Mouse (Mus musculus) liver, adult 2 months (tissue): ENCODE results near the gene 4930415O20Rik. TPM values are rescaled to one million over a fixed set of nuclear protein-coding genes. Genes with fewer than 3 reads are reported as not detected.

ENCODE experiments used
- DNase-seq: peaks from one replicate; pipeline ENCODE4 v3.0.0-alpha.2; 2011; ENCODE audit warnings: low read depth, low spot score; ENCODE audit errors: extremely low read depth
- H3K27ac ChIP-seq: fragments of 200-500 bp; replicated peaks from 2 replicates; pipeline ENCODE4 v1.5.1; 2012; ENCODE audit warnings: low read depth, mild to moderate bottlenecking, control low read depth, inconsistent platforms, low read length; ENCODE audit not compliant: insufficient read depth
- H3K27me3 ChIP-seq: fragments of 200-500 bp; 2 replicates; pipeline ENCODE4 v1.6.1; 2012; ENCODE audit warnings: mild to moderate bottlenecking, moderate library complexity, low read length, inconsistent platforms; ENCODE audit not compliant: control insufficient read depth, insufficient read depth
- H3K36me3 ChIP-seq: fragments of 200-500 bp; 2 replicates; pipeline ENCODE4 v1.6.1; 2012; ENCODE audit warnings: low read length, inconsistent platforms; ENCODE audit not compliant: control insufficient read depth, insufficient read depth
- H3K4me1 ChIP-seq: fragments of 200-500 bp; 2 replicates; pipeline ENCODE4 v1.6.1; 2011; ENCODE audit warnings: low read length; ENCODE audit not compliant: control insufficient read depth, insufficient read depth
- H3K4me3 ChIP-seq: fragments of 200-500 bp; 2 replicates; pipeline ENCODE4 v1.5.1; 2011; ENCODE audit warnings: low read depth, mild to moderate bottlenecking, control low read depth, low read length, moderate library complexity; ENCODE audit not compliant: insufficient read depth
- H3K79me2 ChIP-seq: fragments of 200-500 bp; 2 replicates; pipeline ENCODE4 v1.6.1; 2012; ENCODE audit warnings: inconsistent platforms, mild to moderate bottlenecking, low read length, moderate library complexity; ENCODE audit not compliant: control insufficient read depth, insufficient read depth
- H3K9ac ChIP-seq: fragments of 200-500 bp; 2 replicates; pipeline ENCODE4 v1.6.1; 2012; ENCODE audit warnings: low read depth, mild to moderate bottlenecking, control low read depth, inconsistent platforms, low read length
- CTCF ChIP-seq: fragments of 200-500 bp; IDR thresholded peaks from 2 replicates; pipeline ENCODE4 v1.5.1; 2011; ENCODE audit warnings: low read depth, low read length, control low read depth
- POLR2A ChIP-seq: fragments of 200-500 bp; IDR thresholded peaks from 2 replicates; pipeline ENCODE4 v1.6.1; 2011; ENCODE audit warnings: low read length, control low read depth; ENCODE audit not compliant: insufficient read depth; ENCODE audit errors: extremely low read depth
- WGBS: fragments of 180-500 bp; shearing (Covaris S2); methylation state at CpG from one replicate; pipeline ENCODE4 v1.1.7; 2018; 5-methylcytosine and 5-hydroxymethylcytosine counted together
- polyA plus RNA-seq: library from polyadenylated mRNA; depleted of rRNA; stranded (reverse); fragments of >200 nt; gene quantifications from 2 replicates; pipeline ENCODE4 v1.2.3, GENCODE M21; 2012; rRNA removed
- total RNA-seq: library from RNA; depleted of rRNA; stranded (reverse); fragments of >200 nt; gene quantifications from 2 replicates; pipeline ENCODE4 v1.2.3, GENCODE M21; 2014; rRNA removed

The 4930415O20Rik gene
- total and polyA plus RNA-seq, 2 experiments = not detected

DNA sequence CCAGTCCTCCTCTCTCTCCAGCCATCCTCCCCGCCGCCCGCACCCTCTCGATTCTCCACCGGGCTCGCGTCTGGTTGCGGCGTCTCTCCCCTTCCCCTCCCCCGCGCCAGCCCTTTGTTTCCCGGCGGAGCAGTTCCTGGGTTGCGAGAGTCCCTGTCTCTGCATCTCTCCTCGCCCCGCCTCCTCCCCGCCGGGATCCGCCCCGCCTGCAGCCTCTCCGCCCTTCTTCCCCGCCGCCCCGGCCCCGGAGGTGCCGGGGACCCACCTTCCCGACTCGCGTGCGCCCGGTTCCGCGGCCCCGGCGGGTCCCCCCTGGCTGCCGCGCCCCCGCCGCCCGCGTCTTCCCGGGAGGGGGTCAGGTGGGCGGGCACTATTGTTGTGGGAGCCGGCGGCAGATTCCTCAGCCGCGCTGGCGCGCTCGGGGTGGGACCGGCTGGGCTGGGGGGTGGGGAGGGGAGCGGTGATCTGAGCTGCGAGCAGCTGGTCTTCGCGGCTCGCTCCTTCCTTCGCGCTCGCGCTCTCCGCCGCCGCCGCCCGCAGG, 63.8 kb downstream of the 4930415O20Rik start:
- no peaks in the 10 kb centered on the region for H3K79me2 ChIP-seq
- H3K27ac ChIP-seq = no peak overlapping the region
- H3K4me3 ChIP-seq = peak overlapping the region; percentile 55
- H3K36me3 ChIP-seq = no peaks in the 10 kb centered on the region
- no peaks in the 10 kb centered on the region for H3K4me1 ChIP-seq
- no peak for DNase-seq
- WGBS = 2% methylated on average over 58 of the region's 65 CpGs
- H3K9ac ChIP-seq = peak overlapping the region; percentile 21; the same call in 1 of the 2 replicates
- TF ChIP-seq POLR2A (no peak), CTCF (no peak)
- H3K27me3 ChIP-seq = peaks cover 22% of the 10 kb centered on the region

DNA sequence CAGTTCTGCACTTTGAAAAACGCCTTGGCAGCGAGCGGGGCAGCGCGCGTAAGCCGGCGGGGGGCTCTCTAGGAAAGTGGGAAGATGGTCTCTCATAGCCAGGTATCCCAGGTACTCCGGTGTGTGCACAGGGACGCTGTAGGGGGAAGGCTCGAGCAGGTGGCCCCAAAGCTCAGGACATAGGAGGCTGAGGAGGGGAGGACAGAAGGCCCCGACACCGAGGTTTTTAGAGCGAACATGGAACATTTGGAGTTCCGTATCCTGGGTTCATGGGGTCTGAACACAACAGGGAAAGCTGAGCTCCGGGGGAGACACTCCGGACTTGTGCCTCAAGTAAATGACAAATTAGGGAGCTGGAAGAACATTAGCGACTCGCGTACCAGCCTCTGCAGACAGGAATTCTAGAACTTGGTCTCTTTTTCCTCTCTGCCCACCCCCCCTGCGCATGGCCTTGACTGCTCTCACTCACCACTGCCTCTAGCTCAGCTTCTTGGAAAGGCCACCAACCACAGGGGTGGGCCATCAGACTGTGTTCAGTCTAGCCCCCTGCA, 64.6 kb downstream of the 4930415O20Rik start:
- TF ChIP-seq POLR2A (no peak), CTCF (no peak)
- Histone ChIP-seq H3K27me3 (peaks cover 22% of the 10 kb centered on the region), H3K27ac (no peak overlapping the region), H3K9ac (no peak overlapping the region), H3K36me3 (no peaks in the 10 kb centered on the region), H3K4me1 (no peaks in the 10 kb centered on the region), H3K79me2 (no peaks in the 10 kb centered on the region), H3K4me3 (peak overlapping the region; percentile 9; the same call in 1 of the 2 replicates)
- WGBS = 14% methylated on average over 21 of the region's 21 CpGs
- DNase-seq = no peak

DNA sequence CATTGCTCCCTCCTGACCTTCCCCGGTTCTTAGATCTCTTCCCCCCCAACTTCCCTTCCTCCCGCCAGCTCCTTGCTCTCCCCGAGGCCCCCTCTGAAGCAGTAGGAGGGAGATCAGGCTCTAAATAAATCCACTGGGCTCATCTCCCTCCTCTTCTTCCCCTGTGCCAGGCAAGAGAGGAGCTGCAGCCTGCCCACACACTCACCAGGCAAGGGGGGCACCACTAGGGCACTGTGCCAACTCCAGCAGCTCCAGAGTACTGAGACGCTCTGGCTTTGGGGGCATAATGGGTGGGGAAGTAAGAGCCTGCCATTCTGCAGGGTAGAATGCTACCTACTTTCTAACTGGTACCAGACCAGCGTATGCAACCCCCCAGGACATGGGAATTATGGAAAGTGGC, 65.7 kb downstream of the 4930415O20Rik start:
- TF ChIP-seq CTCF (no peak), POLR2A (no peak)
- no peak overlapping the region for H3K27ac ChIP-seq
- WGBS = 86% methylated on average over 5 of the region's 5 CpGs
- no peak overlapping the region for H3K4me3 ChIP-seq
- H3K79me2 ChIP-seq = no peaks in the 10 kb centered on the region
- no peaks in the 10 kb centered on the region for H3K36me3 ChIP-seq
- no peak for DNase-seq
- H3K9ac ChIP-seq = no peak overlapping the region
- no peaks in the 10 kb centered on the region for H3K4me1 ChIP-seq
- peaks cover 22% of the 10 kb centered on the region for H3K27me3 ChIP-seq

DNA sequence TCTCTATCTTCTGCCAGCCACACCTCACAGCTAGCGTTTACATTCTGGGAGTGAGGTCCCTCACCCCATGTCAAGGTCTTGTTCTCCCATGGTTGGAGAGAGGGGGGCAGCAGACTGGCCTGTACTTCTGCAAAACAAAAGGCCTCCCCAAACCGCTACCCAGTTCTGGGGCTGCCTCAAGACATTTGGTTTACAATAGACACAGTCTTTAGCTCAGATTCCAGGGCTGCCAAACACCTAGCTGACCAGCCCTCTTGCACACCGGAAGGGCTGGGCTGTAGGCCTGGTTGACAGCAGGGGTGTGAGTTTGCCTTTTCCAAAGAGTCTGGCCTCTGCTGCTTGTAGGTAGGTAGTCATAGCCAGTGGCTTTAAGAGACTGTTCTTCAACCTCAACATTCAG, 66.4 kb downstream of the 4930415O20Rik start:
- Histone ChIP-seq H3K4me3 (no peak overlapping the region), H3K36me3 (no peaks in the 10 kb centered on the region), H3K27me3 (peaks cover 16% of the 10 kb centered on the region), H3K79me2 (no peaks in the 10 kb centered on the region), H3K4me1 (no peaks in the 10 kb centered on the region), H3K9ac (no peak overlapping the region), H3K27ac (no peak overlapping the region)
- TF ChIP-seq POLR2A = no peak
- no peak for TF ChIP-seq CTCF
- DNase-seq = no peak
- WGBS = 83% methylated on average over 3 of the region's 3 CpGs

Other genes with a start within 250 kb of the 4930415O20Rik start
- not detected in 2 replicates for gene Olfr284, start 230.0 kb upstream of the 4930415O20Rik start, total RNA-seq
- gene Olfr284, start 230.0 kb upstream of the 4930415O20Rik start, polyA plus RNA-seq = not detected in 2 replicates
- gene Olfr283, start 190.1 kb upstream of the 4930415O20Rik start, total RNA-seq = not detected in 2 replicates
- gene Olfr283, start 190.1 kb upstream of the 4930415O20Rik start, polyA plus RNA-seq = not detected in 2 replicates
- not detected in 2 replicates for gene Olfr282, start 139.8 kb upstream of the 4930415O20Rik start, total RNA-seq
- not detected in 2 replicates for gene Olfr282, start 139.8 kb upstream of the 4930415O20Rik start, polyA plus RNA-seq
- not detected in 2 replicates for gene Olfr281, start 118.4 kb upstream of the 4930415O20Rik start, total RNA-seq
- not detected in 2 replicates for gene Olfr281, start 118.4 kb upstream of the 4930415O20Rik start, polyA plus RNA-seq
- gene OR5BS1P, start 101.1 kb upstream of the 4930415O20Rik start, total RNA-seq = not detected in 2 replicates
- gene OR5BS1P, start 101.1 kb upstream of the 4930415O20Rik start, polyA plus RNA-seq = not detected in 2 replicates
- gene Lalba, start 88.3 kb upstream of the 4930415O20Rik start, total RNA-seq = not detected in 2 replicates
- not detected in 2 replicates for gene Lalba, start 88.3 kb upstream of the 4930415O20Rik start, polyA plus RNA-seq
- gene Olfr279, start 78.6 kb upstream of the 4930415O20Rik start, total RNA-seq = not detected in 2 replicates
- not detected in 2 replicates for gene Olfr279, start 78.6 kb upstream of the 4930415O20Rik start, polyA plus RNA-seq
- gene Kansl2, start 36.7 kb upstream of the 4930415O20Rik start, total RNA-seq = 17.9 and 22.2 TPM in 2 replicates
- 18.0 and 21.9 TPM in 2 replicates for gene Kansl2, start 36.7 kb upstream of the 4930415O20Rik start, polyA plus RNA-seq
- gene Ccnt1, start 81 bp upstream of the 4930415O20Rik start, total RNA-seq = 13.5 and 13.8 TPM in 2 replicates
- gene Ccnt1, start 81 bp upstream of the 4930415O20Rik start, polyA plus RNA-seq = 5.4 and 7.4 TPM in 2 replicates
- 8.9 and 11.8 TPM in 2 replicates for gene Adcy6, start 39.1 kb downstream of the 4930415O20Rik start, total RNA-seq
- 13.7 and 16.3 TPM in 2 replicates for gene Adcy6, start 39.1 kb downstream of the 4930415O20Rik start, polyA plus RNA-seq
- 0.27 and 0.28 TPM in 2 replicates for gene Cacnb3, start 59.8 kb downstream of the 4930415O20Rik start, total RNA-seq
- 0.75 and 0.86 TPM in 2 replicates for gene Cacnb3, start 59.8 kb downstream of the 4930415O20Rik start, polyA plus RNA-seq
- gene Ddx23, start 91.9 kb downstream of the 4930415O20Rik start, total RNA-seq = 27.6 and 33.9 TPM in 2 replicates
- 15.4 and 18.8 TPM in 2 replicates for gene Ddx23, start 91.9 kb downstream of the 4930415O20Rik start, polyA plus RNA-seq
- 20.0 and 23.2 TPM in 2 replicates for gene Rnd1, start 106.5 kb downstream of the 4930415O20Rik start, total RNA-seq
- gene Rnd1, start 106.5 kb downstream of the 4930415O20Rik start, polyA plus RNA-seq = 7.4 and 21.3 TPM in 2 replicates
- not detected in 2 replicates for gene Ccdc65, start 137.2 kb downstream of the 4930415O20Rik start, total RNA-seq
- gene Ccdc65, start 137.2 kb downstream of the 4930415O20Rik start, polyA plus RNA-seq = not detected in 2 replicates
- 22.4 and 26.6 TPM in 2 replicates for gene Fkbp11, start 157.2 kb downstream of the 4930415O20Rik start, total RNA-seq
- 12.2 and 22.4 TPM in 2 replicates for gene Fkbp11, start 157.2 kb downstream of the 4930415O20Rik start, polyA plus RNA-seq
- 10.5 and 14.0 TPM in 2 replicates for gene Arf3, start 192.2 kb downstream of the 4930415O20Rik start, total RNA-seq
- 41.3 and 43.0 TPM in 2 replicates for gene Arf3, start 192.2 kb downstream of the 4930415O20Rik start, polyA plus RNA-seq
- 0.47 TPM in 1 of 2 replicates, not detected in the other for gene Wnt10b, start 207.1 kb downstream of the 4930415O20Rik start, total RNA-seq
- not detected in 2 replicates for gene Wnt10b, start 207.1 kb downstream of the 4930415O20Rik start, polyA plus RNA-seq
- gene Wnt1, start 218.9 kb downstream of the 4930415O20Rik start, total RNA-seq = not detected in 2 replicates
- gene Wnt1, start 218.9 kb downstream of the 4930415O20Rik start, polyA plus RNA-seq = not detected in 2 replicates
- 0.13 TPM in 1 of 2 replicates, not detected in the other for gene Ddn, start 238.5 kb downstream of the 4930415O20Rik start, total RNA-seq
- gene Ddn, start 238.5 kb downstream of the 4930415O20Rik start, polyA plus RNA-seq = not detected in 2 replicates